Mouse (Mus musculus) WW6 (cell line): ENCODE data around the gene Gm20696.

ENCODE experiments used
- DNase-seq: peaks from one replicate; pipeline ENCODE4 v3.0.0-alpha.2; 2013; ENCODE audit warnings: low read depth, low spot score

The Gm20696 gene

DNA sequence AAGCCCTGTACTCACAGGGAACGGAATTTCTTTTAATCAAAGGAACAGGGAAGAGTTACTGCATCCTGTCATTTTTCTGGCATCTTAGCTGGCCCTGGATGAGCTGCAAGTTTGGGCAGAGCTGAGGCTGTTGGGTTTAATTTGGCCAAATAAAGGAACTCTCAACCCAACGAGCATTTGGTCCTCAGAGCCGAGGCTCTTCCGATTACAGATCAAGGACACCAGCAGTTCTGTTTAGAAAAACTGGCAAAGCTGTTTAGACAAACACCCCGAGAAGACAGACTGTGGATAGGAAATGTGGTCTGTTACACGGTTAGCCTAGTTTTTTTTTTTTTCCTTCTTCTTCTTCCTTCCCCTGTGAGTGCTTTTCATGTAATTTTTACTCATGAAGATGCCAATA is 302.1 kb downstream of the Gm20696 start:
- no peak for DNase-seq

DNA sequence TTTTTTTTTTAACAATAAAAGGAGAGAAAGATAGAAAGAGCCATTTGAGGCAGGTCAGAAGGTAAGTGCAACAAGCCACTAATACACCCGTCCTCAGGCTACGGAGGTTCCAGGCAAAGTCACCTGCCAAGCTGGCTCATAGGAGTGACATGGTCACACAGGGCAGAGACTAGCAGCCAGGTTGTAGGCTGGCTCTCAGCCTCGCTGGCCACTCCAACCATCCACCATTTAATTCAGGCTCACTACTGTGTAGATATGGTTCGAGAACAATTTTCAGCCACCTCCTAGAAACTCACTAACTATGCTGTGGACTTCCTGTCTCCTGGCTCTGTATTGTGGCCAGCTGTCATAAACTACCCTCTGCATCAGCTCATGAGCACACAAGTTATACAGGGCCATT is 306.0 kb downstream of the Gm20696 start:
- no peak for DNase-seq

DNA sequence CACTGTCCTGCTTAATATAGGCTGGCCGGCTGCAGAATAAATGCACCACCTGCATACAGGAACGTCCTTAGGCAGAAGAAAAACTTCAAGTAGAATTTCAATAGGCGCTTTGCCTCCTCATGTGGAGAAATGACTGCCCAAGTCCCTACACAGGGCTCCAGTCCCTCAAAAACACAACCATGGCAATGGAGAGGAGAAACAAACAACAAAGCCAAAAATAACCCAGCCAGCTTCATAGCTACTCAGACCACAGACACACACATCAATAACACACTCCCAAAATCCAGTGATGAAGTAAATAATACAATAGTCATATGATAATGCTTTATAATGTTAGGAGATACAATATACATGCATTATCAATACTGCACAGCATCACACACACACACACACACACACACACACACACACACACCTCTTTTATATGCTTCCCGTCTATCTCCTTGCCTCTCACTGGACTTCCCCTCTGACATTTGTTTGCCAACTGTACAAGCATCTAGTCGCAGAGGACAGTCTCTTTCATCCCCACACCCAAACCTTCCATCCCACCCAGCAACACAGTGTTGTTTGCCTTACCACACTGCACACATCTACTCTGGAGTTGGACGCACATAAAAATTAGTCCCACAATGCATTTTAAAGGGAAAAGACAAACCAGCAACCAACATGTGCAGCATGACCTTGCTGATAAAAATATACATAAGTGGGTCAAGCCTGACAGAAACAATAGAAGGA is 306.7 kb downstream of the Gm20696 start:
- no peak for DNase-seq

DNA sequence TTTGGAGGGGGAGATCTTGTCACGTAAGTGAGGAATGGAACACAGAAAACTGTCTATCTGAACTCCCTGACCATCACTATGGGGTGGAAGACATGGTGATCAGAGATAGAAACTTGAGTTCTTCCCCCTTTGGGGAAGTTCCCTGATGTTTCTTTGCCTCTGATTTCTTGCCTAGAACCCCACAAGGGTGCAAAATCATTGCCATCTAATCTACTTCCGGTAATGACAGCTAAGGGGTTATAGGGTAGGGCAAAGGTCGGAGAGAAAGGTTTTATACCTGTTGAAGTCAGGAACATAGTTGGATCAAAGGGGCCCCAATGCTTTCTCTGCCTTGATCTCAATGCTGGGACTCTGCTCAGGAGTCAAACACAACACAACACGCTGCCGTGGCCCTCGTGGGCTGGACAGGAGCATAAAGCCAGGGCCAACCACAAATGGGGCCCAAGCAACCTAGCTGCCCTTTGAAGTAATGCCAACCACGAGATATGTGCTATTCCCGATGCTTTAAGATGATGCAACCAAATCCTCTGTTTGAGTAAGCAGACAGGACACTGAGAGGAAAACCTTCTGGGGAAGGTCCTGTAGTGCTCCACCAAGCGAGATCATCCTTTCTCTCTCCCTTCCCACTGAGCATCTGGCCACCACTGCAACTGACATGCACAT is 307.4 kb downstream of the Gm20696 start:
- DNase-seq: no peak

DNA sequence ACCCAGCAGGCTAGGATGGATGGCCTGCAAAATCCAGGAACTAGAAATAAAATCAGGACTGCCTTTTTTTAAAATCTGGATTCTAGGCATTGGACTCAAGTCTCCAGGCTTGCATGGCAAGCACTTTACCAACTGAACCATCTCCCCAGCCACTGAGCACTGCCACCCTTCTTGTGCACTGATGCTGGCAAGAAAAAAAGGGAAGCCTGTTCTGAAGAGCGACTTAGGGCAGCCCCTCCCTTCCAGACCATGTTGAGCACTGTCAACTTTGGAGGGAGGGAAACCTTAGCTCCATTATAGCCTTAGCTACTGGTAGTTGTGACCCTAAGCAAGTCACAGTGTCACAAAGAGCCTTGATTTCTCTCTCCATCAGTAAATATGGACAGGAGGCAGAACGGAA is 308.7 kb downstream of the Gm20696 start:
- DNase-seq: no peak

DNA sequence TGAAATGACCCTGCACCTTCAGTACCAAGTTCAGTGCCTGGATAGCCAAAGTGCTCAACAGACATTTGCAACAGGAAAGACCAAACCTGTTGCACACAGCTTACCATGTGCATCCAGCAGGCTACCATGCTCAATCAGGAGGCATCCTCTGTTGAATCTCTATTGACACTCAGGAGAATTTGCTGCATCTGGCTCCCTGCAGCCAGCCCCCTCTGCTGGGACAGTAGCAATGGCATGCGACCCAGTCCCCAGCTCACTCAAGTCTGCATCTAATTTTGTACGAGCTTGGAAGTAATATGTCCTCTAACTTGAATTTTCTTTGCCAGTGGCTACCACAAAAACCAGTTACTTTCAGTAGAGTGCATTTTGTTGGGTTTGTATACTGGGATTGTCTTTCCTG is 312.3 kb downstream of the Gm20696 start:
- no peak for DNase-seq

DNA sequence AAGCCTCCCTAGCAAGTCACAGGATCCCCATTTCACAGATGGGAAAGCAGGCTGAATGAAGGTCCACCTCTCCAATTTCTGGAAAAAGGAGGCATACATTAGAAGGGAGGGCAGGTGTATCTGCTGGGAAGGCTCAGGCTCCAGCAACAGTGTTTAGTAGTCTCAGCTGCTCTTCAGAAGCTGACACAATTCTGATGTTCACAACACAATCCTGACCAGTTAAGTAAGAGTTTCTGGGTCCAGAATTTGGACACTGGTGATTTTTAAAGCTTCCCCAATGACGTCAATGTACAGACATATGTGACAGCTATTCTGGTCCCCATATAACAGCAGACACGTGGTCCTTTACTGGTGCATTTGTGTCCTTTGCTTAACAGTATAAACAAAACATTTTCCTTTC is 313.2 kb downstream of the Gm20696 start:
- DNase-seq: no peak

DNA sequence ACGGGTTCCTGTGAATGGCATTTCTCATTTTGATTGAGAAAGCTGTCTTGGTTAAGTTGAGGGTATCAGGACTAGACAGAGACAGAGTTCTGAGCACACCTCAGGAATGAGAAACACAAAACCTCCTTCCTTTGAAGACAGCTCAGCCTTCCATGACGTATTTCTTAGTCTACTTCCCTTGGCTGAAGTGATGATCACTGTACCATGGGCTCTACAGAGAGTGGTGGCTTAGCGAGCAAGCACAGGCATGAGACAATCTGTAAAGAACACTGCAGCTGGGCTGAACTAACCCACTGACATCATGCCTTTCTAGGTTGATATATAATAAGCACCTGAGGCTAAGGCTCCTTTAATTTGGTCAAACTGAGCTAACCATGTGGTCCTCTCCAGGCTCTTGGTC is 316.0 kb downstream of the Gm20696 start:
- DNase-seq: no peak

DNA sequence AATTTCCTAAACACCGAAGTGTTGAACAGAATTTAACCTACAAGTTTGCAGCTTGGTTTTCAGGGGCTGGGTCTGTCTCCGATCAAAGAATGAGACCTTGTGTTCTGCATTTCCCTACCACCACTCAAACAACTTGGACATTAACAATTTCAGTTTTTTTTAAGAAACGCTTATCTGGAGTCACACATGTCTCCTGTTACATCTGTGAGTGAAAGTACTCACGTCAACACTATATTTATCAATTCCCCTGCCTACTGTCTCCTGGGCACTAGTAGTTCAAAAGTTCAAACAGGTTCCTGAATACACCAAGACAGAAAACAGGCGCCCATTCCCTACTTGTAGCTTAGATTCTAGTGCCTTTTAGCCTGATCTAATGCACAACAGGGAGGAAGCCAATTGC is 316.4 kb downstream of the Gm20696 start:
- no peak for DNase-seq

DNA sequence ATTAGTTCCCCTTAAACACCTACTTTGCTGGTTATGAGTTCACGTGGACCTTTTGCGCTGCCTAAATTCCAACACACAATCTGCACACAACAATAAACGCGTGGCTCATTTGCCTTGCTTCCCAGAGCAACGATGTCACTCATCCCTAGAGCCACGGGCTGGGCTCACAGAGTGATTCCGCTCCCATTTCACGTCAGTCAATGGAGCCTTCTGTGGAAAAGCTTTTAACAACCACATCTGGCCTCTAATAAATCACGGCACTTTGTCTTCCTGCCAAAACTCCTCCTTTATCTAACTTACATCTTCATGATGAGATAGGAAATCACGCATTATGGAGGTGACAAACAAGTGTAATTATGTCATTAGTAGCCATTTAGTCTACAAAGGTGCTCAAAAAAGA is 318.8 kb downstream of the Gm20696 start:
- DNase-seq: no peak

DNA sequence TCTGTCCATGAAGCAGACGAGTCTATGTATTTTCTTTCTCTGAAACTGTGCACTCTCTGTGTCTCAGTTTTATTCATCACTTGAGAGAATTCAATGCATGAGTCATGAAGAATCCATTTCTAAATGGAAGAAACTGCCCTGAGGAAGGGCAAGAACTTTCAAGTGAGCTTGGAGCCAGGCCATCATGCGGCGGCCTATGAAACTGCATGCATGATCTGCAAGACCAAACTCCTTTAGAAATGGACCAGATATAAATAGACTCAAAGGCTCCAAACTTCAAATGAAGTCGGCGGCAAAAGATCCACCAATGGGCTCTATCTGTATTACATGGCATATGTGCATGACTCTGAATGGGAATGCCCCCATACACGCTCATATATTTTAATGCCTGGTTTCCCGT is 321.6 kb downstream of the Gm20696 start:
- DNase-seq: no peak

DNA sequence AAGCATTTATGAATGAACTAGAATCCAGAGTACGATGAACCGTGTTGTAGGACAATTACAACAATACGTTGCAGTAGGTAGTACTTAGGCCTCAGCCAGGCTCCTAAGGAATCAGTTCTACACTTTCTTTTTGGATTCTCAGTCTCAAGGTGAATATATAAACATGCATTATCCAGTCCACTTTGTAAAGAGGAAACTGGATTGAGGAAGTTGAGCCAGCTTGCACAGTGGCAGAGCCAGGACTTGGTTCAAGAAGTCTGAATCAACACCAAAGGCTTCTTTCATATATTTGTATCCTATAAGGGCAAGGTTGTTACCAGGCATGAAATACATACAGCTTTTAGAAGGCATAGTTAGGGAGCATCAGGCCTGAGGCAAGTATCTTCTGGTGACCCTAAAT is 322.2 kb downstream of the Gm20696 start:
- no peak for DNase-seq

DNA sequence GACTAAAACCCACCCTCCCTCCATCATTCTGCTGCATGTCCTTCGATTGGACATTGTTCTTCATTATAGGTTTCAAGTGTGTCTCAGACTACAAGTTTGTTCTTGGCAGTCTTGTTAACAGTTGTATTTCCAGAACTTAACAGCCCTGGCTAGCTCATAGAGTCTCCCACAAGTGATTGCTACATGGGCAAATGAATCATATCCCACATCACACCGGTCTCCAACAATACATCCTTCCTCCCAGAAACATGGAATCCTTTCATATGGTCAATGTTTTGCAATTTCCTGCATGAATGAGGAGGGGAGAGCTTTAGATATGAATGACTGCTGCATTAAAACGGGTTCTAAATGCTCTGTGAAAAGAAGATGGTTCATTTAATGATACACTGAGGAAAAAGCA is 322.8 kb downstream of the Gm20696 start:
- DNase-seq: no peak

DNA sequence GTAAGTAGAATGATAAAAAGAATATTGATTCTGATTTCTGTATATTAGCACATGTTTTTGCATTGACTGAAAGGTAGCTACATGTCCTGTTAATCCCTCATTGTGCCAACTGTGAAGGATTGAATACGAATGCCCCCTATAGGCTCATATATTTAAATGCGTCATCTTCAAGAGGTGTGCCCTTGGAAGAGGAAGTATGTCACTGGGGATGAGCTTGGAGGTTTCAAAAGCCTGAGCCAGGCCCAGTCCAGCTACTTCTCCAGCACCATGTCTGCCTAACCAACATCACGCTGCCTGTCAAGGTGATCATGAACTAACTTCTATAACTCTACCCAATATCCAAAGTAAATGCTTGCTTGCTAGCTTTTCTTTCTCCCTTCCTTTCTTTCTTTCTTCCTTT is 324.2 kb downstream of the Gm20696 start:
- no peak for DNase-seq

DNA sequence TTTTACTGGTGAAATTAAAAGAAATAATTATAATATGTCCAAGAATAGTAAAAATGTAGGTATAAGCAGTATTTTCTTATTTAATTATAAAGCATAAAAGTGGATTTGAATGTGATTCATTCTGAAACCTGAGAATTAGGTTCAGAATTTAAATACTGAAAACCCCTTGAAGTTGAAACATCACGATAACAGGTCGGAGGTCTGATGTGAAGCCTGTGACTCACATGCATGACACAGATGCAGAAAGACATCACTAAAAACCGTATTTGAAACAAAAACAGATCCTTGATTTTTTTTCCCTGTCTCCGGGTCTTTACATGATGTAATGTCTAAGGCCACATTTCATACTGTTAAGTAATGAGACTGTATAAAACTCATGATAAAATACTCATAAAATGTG is 325.7 kb downstream of the Gm20696 start:
- DNase-seq: no peak

DNA sequence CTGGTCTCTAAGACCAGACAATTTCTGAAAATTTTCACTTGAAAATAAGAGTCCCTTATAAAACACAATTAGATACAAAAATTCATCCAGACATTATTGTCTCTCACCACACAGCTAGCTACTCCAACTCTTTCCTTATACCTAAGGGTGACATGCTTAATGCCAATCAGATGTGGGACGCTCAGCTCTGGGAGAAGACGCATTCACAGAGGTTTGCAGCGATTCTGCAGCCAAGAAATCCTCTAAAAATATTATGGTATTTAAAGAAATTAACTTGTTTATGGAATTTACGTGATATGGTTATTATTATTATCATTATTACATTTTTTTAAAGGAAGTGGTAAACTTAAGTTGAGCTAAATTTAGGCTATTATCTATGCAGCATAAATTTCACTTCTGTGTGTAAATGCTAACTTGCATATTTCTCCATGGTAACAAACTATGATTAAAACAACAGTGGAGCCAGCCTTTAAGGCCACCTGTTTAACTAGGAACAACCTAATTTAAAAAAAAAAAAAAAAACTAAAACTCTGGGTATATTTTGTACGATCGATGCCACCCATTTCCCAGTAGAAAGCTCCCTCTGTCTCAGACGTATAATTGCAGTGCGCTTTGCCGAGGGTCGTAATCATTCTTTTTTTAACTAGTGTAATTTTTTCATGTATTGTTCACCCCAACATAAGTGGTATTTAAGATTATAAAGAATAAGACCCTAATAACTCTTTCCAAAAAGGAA is 326.4 kb downstream of the Gm20696 start:
- no peak for DNase-seq

DNA sequence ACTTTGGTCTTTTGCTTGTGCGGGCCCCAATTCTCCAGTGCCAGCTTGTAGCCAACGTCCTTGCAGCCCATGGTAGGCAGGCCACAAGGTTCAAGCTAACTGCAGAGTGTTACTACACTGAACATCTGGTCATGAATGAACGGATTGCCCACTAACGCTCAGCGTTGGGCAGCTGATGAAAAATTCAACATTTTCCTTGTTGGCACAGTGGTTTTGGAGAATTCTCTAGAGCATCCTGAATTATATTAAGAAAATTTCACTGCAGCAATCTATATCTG is 327.3 kb downstream of the Gm20696 start:
- no peak for DNase-seq

DNA sequence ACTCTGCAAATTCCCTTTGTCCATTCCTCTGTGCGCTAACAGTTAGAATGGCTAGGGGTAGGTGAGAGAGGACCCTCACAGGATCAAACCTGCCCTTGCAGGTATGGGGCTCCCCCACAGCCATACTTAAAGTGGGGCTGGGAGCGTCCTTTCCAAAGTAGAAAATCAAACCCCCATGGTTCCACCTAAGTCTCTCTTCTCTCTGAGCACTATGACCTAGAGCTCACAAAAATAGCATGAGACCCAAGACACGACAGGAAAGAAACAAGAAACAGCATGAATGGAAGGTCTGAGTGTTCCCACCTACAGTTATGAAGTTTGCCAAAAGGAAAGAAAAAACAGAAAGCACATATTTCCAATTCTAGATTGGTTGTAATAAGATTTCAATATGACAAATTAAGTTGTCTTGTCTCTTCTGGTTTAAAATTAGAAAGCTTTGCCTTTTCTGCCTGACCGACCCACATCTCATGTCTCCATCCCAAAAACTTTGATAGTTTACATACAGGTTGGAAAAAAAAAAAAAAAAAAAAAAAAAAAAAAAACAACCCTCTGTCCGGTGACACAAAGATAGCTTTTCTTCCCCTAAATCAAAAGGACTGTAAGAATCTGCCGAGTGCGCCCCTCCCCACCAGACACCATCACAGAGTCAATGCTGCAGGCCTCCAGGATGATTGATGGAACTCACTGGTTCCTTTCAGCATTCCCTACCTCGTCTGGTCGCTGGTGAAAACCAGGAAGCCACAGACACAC is 327.8 kb downstream of the Gm20696 start:
- DNase-seq: no peak

DNA sequence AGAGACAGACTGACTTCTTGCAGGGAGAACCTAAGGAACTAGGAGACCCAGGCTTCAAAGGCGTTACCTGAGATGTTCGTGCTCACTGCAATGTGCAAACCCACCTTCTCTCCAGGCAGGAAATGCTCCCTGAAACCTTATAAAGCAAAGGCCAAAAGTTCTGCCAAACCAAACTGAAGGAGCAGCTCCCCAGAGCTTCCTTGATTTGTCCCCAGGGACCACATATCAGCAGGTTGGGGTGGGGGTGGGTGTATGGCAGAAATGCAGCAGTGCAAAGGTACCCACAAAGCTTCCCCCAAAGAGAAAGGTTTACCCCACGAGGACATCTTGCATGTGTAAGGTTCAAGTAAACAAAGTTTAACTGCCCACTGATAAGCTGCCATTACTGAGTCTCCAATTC is 328.4 kb downstream of the Gm20696 start:
- DNase-seq: no peak

DNA sequence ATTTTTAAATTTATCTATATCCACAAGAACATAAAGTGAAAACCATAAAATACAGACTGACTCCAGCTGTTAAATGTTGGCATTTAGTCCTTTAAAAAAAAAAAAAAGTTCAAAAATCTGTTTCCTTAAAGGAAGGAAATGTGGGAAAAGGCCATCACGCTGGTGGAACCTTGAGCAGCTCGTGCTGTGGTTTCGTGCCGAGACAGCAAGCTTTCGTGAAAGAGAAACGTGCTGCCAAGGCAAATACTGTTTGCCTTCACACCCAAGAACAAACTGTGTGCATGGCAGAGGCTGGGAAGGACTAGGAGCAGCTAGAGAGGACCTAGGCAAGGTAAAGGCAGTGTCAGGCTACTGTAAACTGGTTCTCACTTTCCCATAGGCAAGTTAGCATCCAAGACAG is 329.0 kb downstream of the Gm20696 start:
- no peak for DNase-seq

DNA sequence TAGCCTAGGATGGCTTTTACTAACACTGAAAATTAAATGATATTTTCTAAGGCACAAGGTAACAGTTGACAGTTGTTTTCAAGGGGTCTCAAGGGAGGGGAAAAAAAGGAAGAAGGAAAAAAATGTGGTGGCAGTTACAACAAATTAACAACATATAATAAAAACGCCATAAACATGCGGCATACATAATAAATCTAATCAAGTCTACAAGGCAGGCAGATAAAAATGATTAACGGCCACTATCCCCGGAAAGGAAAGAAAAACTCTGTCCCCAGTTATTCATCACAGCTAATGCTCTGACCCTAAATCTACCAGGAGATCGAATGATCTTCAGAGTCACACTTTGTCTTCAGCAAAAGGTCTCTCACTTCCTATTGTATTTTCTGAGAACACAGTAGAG is 330.4 kb downstream of the Gm20696 start:
- no peak for DNase-seq

DNA sequence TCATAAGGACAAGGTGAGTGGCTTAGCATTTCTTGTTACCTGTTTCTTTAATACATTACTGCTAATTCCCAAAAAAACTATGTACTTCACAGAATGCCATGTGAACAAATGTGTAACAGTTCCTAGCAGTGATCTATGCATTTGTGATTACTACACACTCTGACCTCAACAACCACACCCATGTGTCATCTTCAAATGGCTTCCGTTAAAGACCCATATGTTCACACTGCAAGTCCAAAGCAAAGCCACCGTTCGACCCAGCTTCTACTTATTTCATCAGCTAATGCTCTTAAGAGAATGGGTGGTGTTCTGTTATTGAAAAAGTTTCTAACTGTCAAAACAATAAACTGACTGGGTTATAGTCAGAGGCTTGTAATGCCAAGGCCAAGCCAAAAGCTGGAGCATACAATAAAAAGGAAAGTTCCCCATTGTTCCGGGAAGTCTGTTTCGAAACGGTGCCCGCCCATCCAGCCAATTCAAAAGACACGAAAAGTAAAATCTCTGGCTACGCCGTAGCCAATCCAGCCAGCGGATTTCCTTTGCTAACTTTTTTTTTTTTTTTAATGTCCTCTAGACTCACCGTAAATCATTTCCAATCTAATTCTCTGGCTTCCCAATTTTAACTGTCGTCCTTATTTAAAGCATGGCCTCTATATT is 331.3 kb downstream of the Gm20696 start:
- DNase-seq: no peak
